Mouse (Mus musculus) embryonic fibroblast, embryonic 13.5 days (primary cell): ENCODE measurements at regions not wholly inside any gene's neighbourhood (a gene's known extent, or its start where the extent isn't known, plus 50 kb on each side); places are given as distances from the start of the nearest gene placed in this dataset.

Experiments
- CTCF ChIP-seq: IDR thresholded peaks from 2 replicates; pipeline ENCODE4 v1.5.1; 2011; ENCODE audit warnings: mild to moderate bottlenecking, control low read depth, low read length, moderate library complexity, borderline replicate concordance; ENCODE audit not compliant: insufficient read depth
- POLR2A ChIP-seq: IDR thresholded peaks from 2 replicates; pipeline ENCODE4 v1.6.1; 2011; ENCODE audit warnings: low read depth, mild to moderate bottlenecking, control low read depth, low read length, moderate library complexity

GRCm38 (mm10) chr13:28800676-28801075 lies 152.8 kb downstream of the Sox4 start:
- TF ChIP-seq CTCF (no peak), POLR2A (no peak)
